Mouse (Mus musculus): ENCODE measurements around the gene Acaca.

DNA sequence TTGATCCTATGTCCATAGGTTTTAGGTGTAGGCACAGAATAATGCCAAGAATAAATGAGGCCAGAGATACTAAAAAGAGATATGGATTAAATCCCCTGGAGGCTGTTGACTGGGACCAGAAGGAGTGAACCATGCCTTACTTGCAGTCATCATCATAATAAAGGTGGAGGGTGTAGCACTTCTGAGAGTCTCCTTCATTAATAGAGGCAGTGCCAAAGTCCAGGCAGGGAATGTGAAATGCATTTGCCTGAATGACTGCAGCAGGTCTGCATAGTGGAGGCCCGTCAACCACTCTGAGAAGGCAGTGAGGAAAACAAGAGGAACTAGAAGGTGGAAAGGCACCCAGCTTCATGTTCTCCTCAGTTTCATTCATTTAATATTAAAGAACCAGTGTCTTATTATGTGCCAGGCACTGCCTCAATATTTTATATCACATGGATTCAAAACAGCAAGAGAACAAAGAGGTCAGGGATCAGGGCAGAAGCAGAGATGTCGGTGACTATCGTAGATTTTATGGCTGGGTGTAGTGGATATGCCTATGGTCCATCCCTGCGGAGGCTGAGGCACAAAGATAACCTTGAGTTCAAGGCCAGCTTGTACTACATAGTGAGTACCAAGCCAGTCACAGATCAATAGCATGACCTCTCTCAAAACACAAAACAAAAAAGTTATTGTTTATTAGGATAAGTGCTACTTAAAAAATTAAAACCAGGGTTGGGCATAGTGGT lies 27.2 kb downstream of the Acaca start:
- TF ChIP-seq CTCF (IDR thresholded peaks at IDR 0.05; ENCODE audit: control insufficient read depth, insufficient read depth, insufficient read length) (no peak), USF1 (IDR thresholded peaks at IDR 0.05; ENCODE audit: low read depth) (no peak), MYOD1 (IDR thresholded peaks at IDR 0.05; ENCODE audit: control insufficient read depth, insufficient read length, low read depth) (no peak), MYOG (IDR thresholded peaks at IDR 0.05; ENCODE audit: control insufficient read depth, extremely low read depth, insufficient read length) (no peak), CEBPB (IDR thresholded peaks at IDR 0.05; ENCODE audit: low read depth) (no peak)
